Mouse (Mus musculus) c-Kit-positive CD71-negative TER-119-negative erythroid progenitor cells, embryonic 14.5 days (primary cell): ENCODE results near the gene Unc93a2.
"Not testable (repeated sequence)": the region's sequence is repeated elsewhere in the genome, so short reads cannot be mapped to it uniquely, and the experiment has no call there.

Source experiments
- DNase-seq: peaks from one replicate; pipeline ENCODE4 v3.0.0-alpha.2; 2013; ENCODE audit warnings: low read depth

Gene Unc93a2

GRCm38 (mm10) chr17:7385364-7385763 lies at the start of gene Unc93a2:
Gene Unc93a2 (minus strand): TSS chr17:7385464.
- not testable (repeated sequence) for DNase-seq

DNA sequence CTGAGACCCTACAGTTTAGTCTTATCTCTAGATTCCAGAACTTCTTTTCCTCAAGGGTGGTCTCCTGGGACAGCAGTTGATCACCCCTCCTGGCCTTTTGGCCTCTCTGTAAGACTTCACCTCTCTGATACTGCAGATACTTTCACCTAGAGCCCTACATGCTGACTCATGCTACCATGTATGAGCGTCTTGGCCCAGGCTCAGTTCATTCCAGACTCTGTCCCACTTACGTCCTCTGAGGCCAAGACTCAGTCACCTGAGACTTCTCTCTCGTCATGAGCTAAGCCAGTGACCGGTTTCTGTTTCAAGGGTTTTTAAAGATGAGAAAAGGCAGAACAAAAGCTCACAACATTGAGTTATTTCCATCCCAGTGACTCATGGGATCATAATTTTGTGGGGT lies 48.9 kb upstream of the Unc93a2 start:
- DNase-seq = not testable (repeated sequence)

GRCm38 (mm10) chr17:7430210-7430631 lies 45.0 kb upstream of the Unc93a2 start:
- DNase-seq = not testable (repeated sequence)

DNA sequence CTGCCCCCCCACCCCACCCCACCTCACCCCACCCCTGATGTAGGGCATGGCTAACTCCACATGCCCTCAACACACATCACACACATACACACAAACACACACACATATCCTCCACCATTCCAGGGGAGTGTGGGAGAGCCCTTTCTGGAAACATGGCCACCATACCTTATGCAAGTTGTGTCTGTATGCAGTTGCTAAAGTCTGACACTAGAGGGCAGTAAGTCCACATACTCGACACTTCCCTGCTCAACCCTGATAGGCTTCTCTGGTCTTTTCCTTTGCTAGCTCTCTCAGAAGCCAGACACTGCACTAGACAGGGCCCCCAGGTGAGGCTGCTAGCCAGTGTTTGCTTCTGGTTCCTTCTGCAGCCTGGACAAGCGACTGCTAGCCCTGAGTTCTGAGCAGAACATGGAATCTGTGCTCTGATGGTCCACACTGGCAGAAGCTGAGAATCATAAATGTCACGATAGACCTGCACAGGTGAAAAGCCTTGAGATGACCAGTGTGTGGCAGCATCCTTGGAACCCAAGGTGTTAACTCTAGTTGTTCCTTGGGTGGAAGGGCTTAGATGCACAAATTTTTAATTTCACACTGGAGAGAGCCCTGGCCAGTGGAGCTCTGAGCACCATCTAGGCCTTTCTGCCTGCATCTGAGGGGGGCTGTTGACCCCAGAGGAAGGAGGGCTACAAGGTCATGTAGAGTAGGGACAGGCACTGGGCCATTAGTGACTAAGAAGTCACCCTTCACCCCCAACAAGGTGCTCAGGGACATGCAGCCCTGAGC lies 35.1 kb upstream of the Unc93a2 start:
- DNase-seq = not testable (repeated sequence)

GRCm38 (mm10) chr17:7414601-7415310 lies 29.5 kb upstream of the Unc93a2 start:
- not testable (repeated sequence) for DNase-seq

DNA sequence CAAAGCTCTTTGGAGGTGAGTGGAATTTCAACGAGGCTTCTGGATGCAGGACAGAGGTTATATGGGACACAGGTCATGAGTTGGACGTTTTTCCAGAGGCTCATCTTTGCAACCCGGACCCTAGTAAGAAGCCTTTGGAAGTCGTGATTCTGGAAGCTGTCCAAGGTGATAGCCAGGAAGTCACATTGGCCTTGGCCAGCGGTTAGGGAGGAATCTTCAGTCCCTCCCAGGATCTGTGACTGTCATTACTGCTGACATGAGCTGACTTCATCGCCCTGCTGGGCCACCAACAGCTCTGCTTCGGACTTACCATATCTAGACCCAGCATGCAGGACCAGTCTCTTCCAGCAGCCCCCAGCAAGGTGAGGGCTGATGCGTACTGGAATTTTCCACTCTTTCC lies 28.1 kb upstream of the Unc93a2 start:
- not testable (repeated sequence) for DNase-seq

- not testable (repeated sequence) for DNase-seq
Observed at GRCm38 (mm10) chr17:7399770-7400169, 14.5 kb upstream of the Unc93a2 start.

- not testable (repeated sequence) for DNase-seq
Observed at GRCm38 (mm10) chr17:7398198-7398847, 13.1 kb upstream of the Unc93a2 start.

DNA sequence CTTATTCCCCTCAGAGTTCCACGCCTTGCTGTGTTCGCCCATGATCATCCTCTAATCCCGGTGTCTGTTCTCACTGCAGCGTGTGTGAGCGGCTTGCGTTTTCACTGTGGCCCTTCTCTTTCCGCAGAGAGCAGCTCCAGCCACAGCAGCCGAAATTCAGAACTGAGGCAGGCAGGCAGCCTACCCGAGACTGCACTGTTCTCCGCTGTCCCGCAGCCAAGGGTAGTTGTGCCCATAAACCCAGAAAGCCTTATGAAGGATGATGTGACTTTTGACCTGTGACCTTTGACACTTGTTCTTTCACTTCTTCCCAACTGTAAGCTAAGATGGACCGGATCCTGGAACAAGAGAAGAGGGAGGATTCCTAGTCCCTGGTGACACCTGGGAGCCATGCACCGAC lies 11.8 kb upstream of the Unc93a2 start:
- DNase-seq = not testable (repeated sequence)

DNA sequence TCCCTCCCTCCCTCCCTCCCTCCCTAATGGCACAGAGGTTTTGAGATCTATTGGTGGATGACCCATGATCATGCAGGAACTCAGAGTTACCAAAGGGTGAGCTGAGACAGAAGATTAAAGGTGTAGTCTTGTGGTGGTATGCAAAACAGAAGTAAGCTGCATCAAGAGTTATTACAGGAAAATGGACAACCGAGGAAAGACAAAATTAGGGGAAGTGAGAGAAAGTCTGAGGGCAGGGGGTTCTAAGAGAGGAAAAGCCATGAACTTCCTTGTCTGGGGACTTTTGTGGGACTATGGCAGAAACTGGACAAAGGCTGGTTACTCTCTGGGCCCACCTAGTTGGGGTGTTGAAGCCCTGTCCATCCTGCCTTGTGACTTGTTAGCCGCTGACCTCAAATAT lies 11.0 kb upstream of the Unc93a2 start:
- DNase-seq = not testable (repeated sequence)

- not testable (repeated sequence) for DNase-seq
Observed at GRCm38 (mm10) chr17:7395671-7396070, 10.4 kb upstream of the Unc93a2 start.

DNA sequence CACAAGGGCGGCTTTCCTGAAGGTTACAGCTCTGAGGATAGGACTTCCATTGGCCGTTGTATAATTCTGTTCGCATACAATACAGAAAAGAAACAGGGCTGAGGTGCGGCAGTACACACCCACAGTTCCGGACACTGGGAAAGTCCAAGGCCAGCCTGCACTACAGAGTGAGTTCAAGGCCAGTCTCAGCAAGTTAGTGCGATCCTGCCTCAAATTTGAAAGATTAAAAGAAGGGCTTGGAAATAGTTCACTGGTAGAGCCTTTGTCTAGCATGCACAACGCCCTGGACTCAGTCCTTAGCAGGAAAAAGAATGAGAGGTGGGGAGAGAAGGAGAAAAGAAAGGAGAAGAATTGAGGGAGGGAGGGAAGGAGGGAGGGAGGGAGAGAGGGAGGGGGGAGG lies 9.9 kb upstream of the Unc93a2 start:
- not testable (repeated sequence) for DNase-seq

GRCm38 (mm10) chr17:7389898-7390297 lies 4.6 kb upstream of the Unc93a2 start:
- DNase-seq = not testable (repeated sequence)

GRCm38 (mm10) chr17:7388958-7389356 lies 3.7 kb upstream of the Unc93a2 start:
- not testable (repeated sequence) for DNase-seq

DNA sequence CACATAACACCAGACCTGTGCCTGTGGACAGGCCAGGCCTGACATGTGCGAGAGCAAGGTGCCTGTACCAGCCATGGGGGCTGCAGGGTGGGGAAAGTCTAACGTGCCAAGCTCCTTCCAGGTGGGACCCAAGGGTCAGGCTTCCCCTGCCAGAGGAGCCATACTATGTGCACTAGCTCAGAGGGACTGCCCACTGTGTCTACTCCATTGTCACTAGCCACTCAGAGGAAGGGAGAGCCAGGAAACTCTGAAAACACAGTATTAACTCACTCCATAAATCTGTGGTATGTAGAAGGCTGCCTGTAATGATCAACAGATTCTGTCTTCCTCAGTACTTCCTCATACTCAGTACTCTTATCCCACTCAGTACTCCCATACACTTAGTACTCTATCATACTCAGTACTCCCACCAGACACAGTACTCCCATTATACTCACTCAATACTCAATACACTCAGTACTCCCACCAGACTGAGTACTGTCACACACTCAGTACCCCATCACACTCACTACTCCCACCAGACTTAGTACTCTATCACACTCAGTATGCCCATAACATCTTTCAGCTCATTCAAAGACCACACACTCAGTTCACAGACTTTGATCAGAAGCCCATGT lies 3.2 kb upstream of the Unc93a2 start:
- DNase-seq = not testable (repeated sequence)

GRCm38 (mm10) chr17:7386016-7386415 lies 752 bp upstream of the Unc93a2 start:
- DNase-seq = not testable (repeated sequence)

- DNase-seq = not testable (repeated sequence)
Observed at GRCm38 (mm10) chr17:7383167-7384143, 1.8 kb downstream of the Unc93a2 start.

GRCm38 (mm10) chr17:7382711-7383110 lies 2.6 kb downstream of the Unc93a2 start:
- DNase-seq = not testable (repeated sequence)

- not testable (repeated sequence) for DNase-seq
Observed at GRCm38 (mm10) chr17:7377907-7378306, 7.4 kb downstream of the Unc93a2 start.

DNA sequence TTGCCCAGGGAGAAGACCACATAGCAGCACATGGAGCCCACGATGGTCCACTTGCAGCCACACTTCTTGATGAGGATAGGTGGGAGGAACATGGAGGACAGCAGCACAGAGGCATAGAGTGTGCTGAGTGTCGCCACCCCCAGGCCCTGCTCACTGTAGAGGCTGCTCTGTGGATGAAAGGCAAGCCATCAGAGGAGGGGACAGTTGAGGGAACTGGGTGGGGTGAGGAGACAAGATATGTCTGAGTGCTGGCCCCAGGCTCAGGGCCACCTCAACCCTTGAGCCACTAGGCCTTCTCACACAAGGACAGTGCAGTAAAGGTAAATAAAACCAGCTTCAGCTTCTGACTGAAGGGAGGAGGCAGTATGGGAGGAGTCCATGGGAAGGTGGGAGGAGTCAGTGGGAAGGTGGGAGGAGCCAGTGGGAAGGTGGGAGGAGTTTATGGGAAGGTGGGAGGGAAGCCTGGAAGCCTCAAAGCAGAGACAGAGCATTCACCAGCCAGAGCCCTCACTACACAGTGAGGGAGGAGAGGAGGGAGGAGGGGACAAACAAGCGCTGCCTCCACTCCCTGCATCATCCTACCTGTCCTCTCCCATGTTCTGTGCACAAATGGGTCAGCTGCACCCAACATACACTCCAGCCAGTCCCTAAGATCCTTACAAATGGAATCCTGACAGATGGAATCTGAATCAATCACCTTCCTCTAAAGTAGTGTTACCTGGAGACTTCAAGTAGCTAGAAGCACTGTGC lies 8.1 kb downstream of the Unc93a2 start:
- DNase-seq = not testable (repeated sequence)
